Mouse (Mus musculus) monocyte, adult 2 months (primary cell): ENCODE data around the gene Trim2.

Experiments used
- DNase-seq, 2 experiments: peaks; one replicate each; pipeline ENCODE4 v3.0.0; 2022; ENCODE audit warnings: low spot score in 2 of 2, low read depth in 1 of 2

The Trim2 gene

GRCm38 (mm10) chr3:84324000-84324399 is 17.3 kb upstream of the Trim2 start:
- DNase-seq = no peak

GRCm38 (mm10) chr3:84319504-84319903 is 12.8 kb upstream of the Trim2 start:
- no peak for DNase-seq

- DNase-seq = no peak
These were observed 12.2 kb upstream of the Trim2 start for GRCm38 (mm10) chr3:84318865-84319264.

- peak in 1 of 2 experiments; percentile 12 for DNase-seq
These were observed 8.0 kb upstream of the Trim2 start for GRCm38 (mm10) chr3:84314651-84315191.

GRCm38 (mm10) chr3:84313801-84314541 is 7.3 kb upstream of the Trim2 start:
- no peak for DNase-seq

- no peak for DNase-seq
These were observed 6.5 kb upstream of the Trim2 start for GRCm38 (mm10) chr3:84313003-84313800.

- DNase-seq = no peak
These were observed 5.6 kb upstream of the Trim2 start for GRCm38 (mm10) chr3:84312326-84312725.

- no peak for DNase-seq
These were observed 839 bp upstream of the Trim2 start for GRCm38 (mm10) chr3:84307516-84307915.

- DNase-seq = no peak
These were observed 761 bp downstream of the Trim2 start for GRCm38 (mm10) chr3:84305722-84306510.

GRCm38 (mm10) chr3:84305010-84305692 is 1.5 kb downstream of the Trim2 start:
- no peak for DNase-seq

GRCm38 (mm10) chr3:84304339-84305009 is 2.2 kb downstream of the Trim2 start:
- no peak for DNase-seq

- DNase-seq = no peak
These were observed 3.2 kb downstream of the Trim2 start for GRCm38 (mm10) chr3:84303395-84303949.

- DNase-seq = no peak
These were observed 4.4 kb downstream of the Trim2 start for GRCm38 (mm10) chr3:84302273-84302672.

- DNase-seq = no peak
These were observed 5.0 kb downstream of the Trim2 start for GRCm38 (mm10) chr3:84301674-84302073.

GRCm38 (mm10) chr3:84298186-84298585 is 8.5 kb downstream of the Trim2 start:
- no peak for DNase-seq

- no peak for DNase-seq
These were observed 10.0 kb downstream of the Trim2 start for GRCm38 (mm10) chr3:84296676-84297075.

GRCm38 (mm10) chr3:84294734-84295133 is 11.9 kb downstream of the Trim2 start:
- no peak for DNase-seq

- no peak for DNase-seq
These were observed 12.7 kb downstream of the Trim2 start for GRCm38 (mm10) chr3:84293666-84294595.

GRCm38 (mm10) chr3:84292238-84292637 is 14.4 kb downstream of the Trim2 start:
- no peak for DNase-seq
